Mouse (Mus musculus): ENCODE measurements at regions not wholly inside any gene's neighbourhood (a gene's known extent, or its start where the extent isn't known, plus 50 kb on each side); places are given as distances from the start of the nearest gene placed in this dataset.
A peak's percentile ranks its signal among the peaks of the same experiment; 100 is the strongest.

DNA sequence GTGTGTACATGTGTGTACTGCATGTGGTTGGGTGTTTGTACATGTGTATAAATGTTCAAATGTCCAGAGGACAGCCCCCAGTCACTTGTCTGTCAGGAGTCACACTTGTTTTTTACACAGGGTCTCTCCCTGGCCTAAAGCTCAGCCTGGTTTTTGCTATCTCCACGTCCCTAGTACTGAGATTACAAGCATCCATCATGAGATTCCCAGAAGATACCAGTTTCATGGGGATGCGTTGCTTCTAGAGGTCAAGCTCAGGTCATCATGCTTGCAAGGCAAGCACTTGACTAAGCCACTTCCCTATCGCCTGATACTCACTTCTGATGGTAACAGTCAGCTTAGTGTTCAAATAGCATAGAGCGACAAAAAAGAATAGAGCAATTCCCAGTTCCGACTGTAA is 244.1 kb upstream of the Jmjd1c start:
- no peaks in the 10 kb centered on the region for H3K4me1 ChIP-seq
- no peak for DNase-seq (ENCODE audit: low spot score)
- no peaks in the 10 kb centered on the region for H3K27me3 ChIP-seq (replicated peaks; ENCODE audit: low read depth, poor library complexity, severe bottlenecking)
- 78% methylated on average over 5 of the region's 5 CpGs for WGBS
- no peaks in the 10 kb centered on the region for H3K9me3 ChIP-seq
- H3K36me3 ChIP-seq (replicated peaks): no peaks in the 10 kb centered on the region
- no peak overlapping the region for H3K4me3 ChIP-seq
- H3K27ac ChIP-seq (replicated peaks): no peak overlapping the region

DNA sequence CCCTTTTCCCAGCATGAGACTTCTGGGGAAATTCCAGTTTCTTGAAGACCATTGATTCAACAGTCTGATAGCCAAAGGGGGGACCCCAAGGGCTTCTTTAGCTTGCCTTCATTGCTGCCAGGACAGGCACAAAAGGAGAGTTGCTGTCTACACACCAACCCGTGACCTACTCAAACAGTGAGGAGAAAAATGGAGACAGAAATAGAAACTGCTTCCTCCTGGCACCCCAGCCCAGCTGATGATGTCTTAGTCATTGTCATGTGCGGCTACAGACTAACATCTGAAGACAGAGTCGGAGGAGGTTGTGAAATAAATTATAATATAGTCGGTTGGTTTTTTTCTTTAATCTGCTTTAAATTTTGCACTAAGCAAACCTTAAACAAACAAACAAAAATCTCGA is 243.2 kb upstream of the Jmjd1c start:
- H3K27me3 ChIP-seq (replicated peaks; ENCODE audit: low read depth, poor library complexity, severe bottlenecking): 0 out of 2 replicates have a peak, but pooled peaks cover 3% of the 10 kb centered on the region
- H3K4me3 ChIP-seq: no peak overlapping the region
- DNase-seq (ENCODE audit: low spot score): no peak
- H3K9me3 ChIP-seq: no peaks in the 10 kb centered on the region
- H3K36me3 ChIP-seq (replicated peaks): no peaks in the 10 kb centered on the region
- no peaks in the 10 kb centered on the region for H3K4me1 ChIP-seq
- 53% methylated on average over 5 of the region's 5 CpGs for WGBS
- H3K27ac ChIP-seq (replicated peaks): no peak overlapping the region

DNA sequence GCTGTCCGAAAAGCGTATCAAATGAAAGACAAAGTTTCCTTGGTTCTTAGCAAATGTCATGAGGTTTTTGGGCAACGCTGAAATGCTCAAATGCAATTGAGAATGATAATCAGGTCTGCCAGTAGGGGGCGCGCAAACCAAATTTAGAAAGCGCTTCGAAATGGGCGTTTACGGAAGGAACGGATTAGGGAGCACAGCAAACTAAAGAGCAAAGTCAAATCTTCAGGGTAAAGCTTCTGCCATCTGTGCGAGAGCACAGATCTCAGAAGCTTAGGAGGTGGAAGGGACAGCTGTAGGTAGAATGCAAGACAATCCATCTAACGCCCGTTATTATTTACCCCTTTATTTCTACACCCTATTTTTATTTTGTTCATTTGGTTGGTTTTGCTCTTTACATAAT is 242.7 kb upstream of the Jmjd1c start:
- H3K4me3 ChIP-seq: no peak overlapping the region
- no peaks in the 10 kb centered on the region for H3K9me3 ChIP-seq
- 8% methylated on average over 13 of the region's 13 CpGs for WGBS
- H3K36me3 ChIP-seq (replicated peaks): no peaks in the 10 kb centered on the region
- DNase-seq (ENCODE audit: low spot score): peak; percentile 84
- no peak overlapping the region for H3K27ac ChIP-seq (replicated peaks)
- H3K27me3 ChIP-seq (replicated peaks; ENCODE audit: low read depth, poor library complexity, severe bottlenecking): 0 out of 2 replicates have a peak, but pooled peaks cover 5% of the 10 kb centered on the region
- H3K4me1 ChIP-seq: no peaks in the 10 kb centered on the region

GRCm38 (mm10) chr10:66854895-66855294 is 241.0 kb upstream of the Jmjd1c start:
- Histone ChIP-seq H3K4me1 (no peaks in the 10 kb centered on the region), H3K27ac (replicated peaks) (no peak overlapping the region), H3K27me3 (replicated peaks; ENCODE audit: low read depth, poor library complexity, severe bottlenecking) (0 out of 2 replicates have a peak, but pooled peaks cover 5% of the 10 kb centered on the region), H3K36me3 (replicated peaks) (no peaks in the 10 kb centered on the region), H3K9me3 (no peaks in the 10 kb centered on the region), H3K4me3 (no peak overlapping the region)
- no peak for DNase-seq (ENCODE audit: low spot score)
- WGBS: 93% methylated on average over 9 of the region's 9 CpGs

- Histone ChIP-seq H3K27ac (replicated peaks) (no peak overlapping the region), H3K9me3 (no peaks in the 10 kb centered on the region), H3K27me3 (replicated peaks; ENCODE audit: low read depth, poor library complexity, severe bottlenecking) (0 out of 2 replicates have a peak, but pooled peaks cover 5% of the 10 kb centered on the region), H3K4me3 (no peak overlapping the region), H3K36me3 (replicated peaks) (no peaks in the 10 kb centered on the region), H3K4me1 (peaks cover 11% of the 10 kb centered on the region)
- no peak for DNase-seq (ENCODE audit: low spot score)
- 85% methylated on average over 7 of the region's 7 CpGs for WGBS
Observed at GRCm38 (mm10) chr10:66857330-66857729, 238.6 kb upstream of the Jmjd1c start.

- WGBS: 49% methylated on average over 1 of the region's 1 CpGs
- H3K4me3 ChIP-seq: no peak overlapping the region
- H3K27ac ChIP-seq (replicated peaks): no peak overlapping the region
- H3K4me1 ChIP-seq: peaks cover 24% of the 10 kb centered on the region
- H3K36me3 ChIP-seq (replicated peaks): no peaks in the 10 kb centered on the region
- no peaks in the 10 kb centered on the region for H3K9me3 ChIP-seq
- 0 out of 2 replicates have a peak, but pooled peaks cover 5% of the 10 kb centered on the region for H3K27me3 ChIP-seq (replicated peaks; ENCODE audit: low read depth, poor library complexity, severe bottlenecking)
- no peak for DNase-seq (ENCODE audit: low spot score)
Observed at GRCm38 (mm10) chr10:66861421-66861820, 234.5 kb upstream of the Jmjd1c start.

- peak overlapping the region; percentile 54 for H3K27ac ChIP-seq (replicated peaks)
- peaks cover 28% of the 10 kb centered on the region for H3K4me1 ChIP-seq
- no peak overlapping the region for H3K4me3 ChIP-seq
- no peaks in the 10 kb centered on the region for H3K27me3 ChIP-seq (replicated peaks; ENCODE audit: low read depth, poor library complexity, severe bottlenecking)
- no peaks in the 10 kb centered on the region for H3K9me3 ChIP-seq
- H3K36me3 ChIP-seq (replicated peaks): no peaks in the 10 kb centered on the region
- peak; percentile 34 for DNase-seq (ENCODE audit: low spot score)
- 59% methylated on average over 14 of the region's 14 CpGs for WGBS
Observed at GRCm38 (mm10) chr10:66864161-66864862, 231.6 kb upstream of the Jmjd1c start.

GRCm38 (mm10) chr10:66865010-66865582 is 230.8 kb upstream of the Jmjd1c start:
- Histone ChIP-seq H3K27me3 (replicated peaks; ENCODE audit: low read depth, poor library complexity, severe bottlenecking) (no peaks in the 10 kb centered on the region), H3K27ac (replicated peaks) (peak overlapping the region; percentile 54; the same call in 1 of the 2 replicates), H3K9me3 (no peaks in the 10 kb centered on the region), H3K4me3 (no peak overlapping the region), H3K36me3 (replicated peaks) (no peaks in the 10 kb centered on the region), H3K4me1 (peaks cover 28% of the 10 kb centered on the region)
- 83% methylated on average over 10 of the region's 10 CpGs for WGBS
- DNase-seq (ENCODE audit: low spot score): no peak

DNA sequence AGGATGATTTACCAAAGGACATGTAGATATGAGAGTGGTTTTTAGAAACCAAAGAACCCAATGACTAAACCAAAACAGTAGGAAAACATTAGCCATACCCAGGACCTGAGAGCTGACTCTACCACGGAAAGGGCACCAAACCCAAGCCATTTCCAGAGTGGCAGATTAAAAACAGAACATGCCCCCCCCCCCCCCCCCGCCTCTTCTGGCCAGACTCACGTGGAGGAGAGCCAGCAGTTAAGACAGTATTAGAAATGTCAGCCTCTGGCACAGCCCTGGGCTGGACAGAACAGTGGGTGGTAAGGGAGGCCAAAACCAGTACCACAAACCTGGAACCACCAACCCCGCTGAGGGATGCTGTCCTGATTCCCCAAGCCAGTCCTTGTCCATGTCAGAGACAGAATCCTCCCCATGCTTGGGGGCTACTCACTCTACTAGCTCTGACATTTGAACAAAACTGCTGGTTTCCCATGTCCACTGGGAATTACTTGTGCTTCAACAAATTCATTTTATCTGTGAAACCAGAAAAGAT is 224.7 kb upstream of the Jmjd1c start:
- WGBS: 68% methylated on average over 4 of the region's 4 CpGs

GRCm38 (mm10) chr10:66871673-66872072 is 224.3 kb upstream of the Jmjd1c start:
- Histone ChIP-seq H3K27ac (replicated peaks) (no peak overlapping the region), H3K27me3 (replicated peaks; ENCODE audit: low read depth, poor library complexity, severe bottlenecking) (no peaks in the 10 kb centered on the region), H3K9me3 (no peaks in the 10 kb centered on the region), H3K4me3 (no peak overlapping the region), H3K36me3 (replicated peaks) (no peaks in the 10 kb centered on the region), H3K4me1 (peaks cover 4% of the 10 kb centered on the region; the same call in 1 of the 2 replicates)
- DNase-seq (ENCODE audit: low spot score): no peak
- 83% methylated on average over 1 of the region's 1 CpGs for WGBS

More for the DNA sequence above, 224.7 kb upstream of the Jmjd1c start:
- Histone ChIP-seq H3K27ac (replicated peaks) (no peak overlapping the region), H3K4me1 (peaks cover 4% of the 10 kb centered on the region; the same call in 1 of the 2 replicates), H3K4me3 (no peak overlapping the region), H3K9me3 (no peaks in the 10 kb centered on the region), H3K36me3 (replicated peaks) (no peaks in the 10 kb centered on the region), H3K27me3 (replicated peaks; ENCODE audit: low read depth, poor library complexity, severe bottlenecking) (no peaks in the 10 kb centered on the region)
- no peak for DNase-seq (ENCODE audit: low spot score)

GRCm38 (mm10) chr10:66873468-66873867 is 222.5 kb upstream of the Jmjd1c start:
- Histone ChIP-seq H3K27me3 (replicated peaks; ENCODE audit: low read depth, poor library complexity, severe bottlenecking) (no peaks in the 10 kb centered on the region), H3K4me1 (no peaks in the 10 kb centered on the region), H3K9me3 (no peaks in the 10 kb centered on the region), H3K4me3 (no peak overlapping the region), H3K27ac (replicated peaks) (no peak overlapping the region), H3K36me3 (replicated peaks) (no peaks in the 10 kb centered on the region)
- 90% methylated on average over 4 of the region's 4 CpGs for WGBS
- no peak for DNase-seq (ENCODE audit: low spot score)

DNA sequence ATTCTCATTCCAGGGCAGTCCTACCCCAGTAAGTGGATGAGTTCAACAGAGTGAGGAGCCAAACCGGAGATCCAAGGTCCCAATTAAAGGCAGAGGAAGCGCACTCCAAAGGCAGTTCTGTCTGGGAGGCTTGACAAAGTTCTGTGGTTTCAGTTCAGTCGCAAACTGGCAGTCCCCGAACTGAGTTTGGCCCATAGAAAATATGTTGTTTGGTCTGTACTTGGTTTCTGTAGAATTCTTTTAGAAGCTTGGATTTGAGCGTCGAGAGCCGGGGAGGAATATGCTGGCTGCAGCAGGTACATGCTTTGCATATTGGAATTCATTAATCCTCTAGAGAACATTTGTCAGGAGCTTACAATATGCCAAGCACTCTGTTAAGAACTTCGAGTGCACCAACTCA is 216.9 kb upstream of the Jmjd1c start:
- WGBS: 87% methylated on average over 8 of the region's 8 CpGs
- no peaks in the 10 kb centered on the region for H3K4me1 ChIP-seq

DNA sequence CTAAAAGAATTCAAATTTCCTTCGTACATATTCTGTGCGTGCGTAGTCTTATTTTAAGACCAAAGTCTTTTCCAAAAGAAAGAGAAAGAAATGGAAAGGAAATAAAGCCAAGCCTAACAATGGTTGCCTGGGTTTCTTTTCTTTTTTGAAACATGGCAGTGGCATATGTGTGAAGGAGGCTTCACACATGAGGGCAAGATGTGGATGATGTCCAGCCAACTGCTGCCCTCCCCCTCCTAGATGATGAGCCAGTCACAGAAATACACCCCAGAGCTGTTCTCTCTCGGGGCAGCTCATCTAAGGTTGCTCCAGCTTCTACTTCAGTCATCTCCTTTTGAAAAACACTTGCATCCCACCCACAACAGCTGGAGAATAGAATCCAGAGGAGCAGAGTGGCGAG is 213.1 kb upstream of the Jmjd1c start:
- Histone ChIP-seq H3K36me3 (replicated peaks) (no peaks in the 10 kb centered on the region), H3K4me1 (no peaks in the 10 kb centered on the region), H3K9me3 (no peaks in the 10 kb centered on the region), H3K27me3 (replicated peaks; ENCODE audit: low read depth, poor library complexity, severe bottlenecking) (no peaks in the 10 kb centered on the region), H3K4me3 (no peak overlapping the region), H3K27ac (replicated peaks) (no peak overlapping the region)
- DNase-seq (ENCODE audit: low spot score): no peak
- 89% methylated on average over 5 of the region's 5 CpGs for WGBS

More for the DNA sequence above, 216.9 kb upstream of the Jmjd1c start:
- Histone ChIP-seq H3K9me3 (no peaks in the 10 kb centered on the region), H3K4me3 (no peak overlapping the region), H3K36me3 (replicated peaks) (no peaks in the 10 kb centered on the region), H3K27ac (replicated peaks) (no peak overlapping the region), H3K27me3 (replicated peaks; ENCODE audit: low read depth, poor library complexity, severe bottlenecking) (no peaks in the 10 kb centered on the region)
- DNase-seq (ENCODE audit: low spot score): no peak
